Mouse (Mus musculus) ES-Bruce4 (cell line): ENCODE data around the gene 4930404H24Rik. TPM values are rescaled to one million over a fixed set of nuclear protein-coding genes. Genes with fewer than 3 reads are reported as not detected.

Experiments
- H3K27ac ChIP-seq: 2 replicates; pipeline ENCODE4 v1.5.1; 2012; ENCODE audit warnings: low read length, inconsistent platforms; ENCODE audit not compliant: insufficient read depth
- H3K27me3 ChIP-seq: 2 replicates; pipeline ENCODE4 v1.6.1; 2012; ENCODE audit warnings: mild to moderate bottlenecking, low read length, inconsistent platforms; ENCODE audit not compliant: control insufficient read depth, poor library complexity, insufficient read depth, severe bottlenecking
- H3K36me3 ChIP-seq: 2 replicates; pipeline ENCODE4 v1.6.1; 2012; ENCODE audit warnings: inconsistent platforms, mild to moderate bottlenecking, low read length, moderate library complexity; ENCODE audit not compliant: control insufficient read depth, poor library complexity, insufficient read depth, severe bottlenecking
- H3K4me1 ChIP-seq: one replicate; pipeline ENCODE4 v1.8.1; 2011; ENCODE audit warnings: low read length; ENCODE audit not compliant: control insufficient read depth, insufficient read depth
- H3K4me3 ChIP-seq: 2 replicates; pipeline ENCODE4 v1.5.1; 2011; ENCODE audit warnings: low read depth, mild to moderate bottlenecking, low read length
- H3K9ac ChIP-seq: 2 replicates; pipeline ENCODE4 v1.6.1; 2012; ENCODE audit warnings: low read depth, mild to moderate bottlenecking, inconsistent platforms; ENCODE audit not compliant: poor library complexity, severe bottlenecking
- H3K9me3 ChIP-seq: replicated peaks from 2 replicates; pipeline ENCODE4 v1.6.1; 2012; ENCODE audit warnings: mild to moderate bottlenecking, low read length, inconsistent platforms; ENCODE audit not compliant: control insufficient read depth, poor library complexity, insufficient read depth, severe bottlenecking
- CTCF ChIP-seq: IDR thresholded peaks from one replicate; pipeline ENCODE4 v1.8.1; 2011; ENCODE audit warnings: low read depth, low read length
- EP300 ChIP-seq: IDR thresholded peaks from 2 replicates; pipeline ENCODE4 v1.6.1; 2011; ENCODE audit warnings: low read depth, low read length; ENCODE audit not compliant: insufficient read depth
- POLR2A ChIP-seq: IDR thresholded peaks from one replicate; pipeline ENCODE4 v1.8.1; 2011; ENCODE audit warnings: low read length; ENCODE audit not compliant: insufficient read depth
- polyA plus RNA-seq: library from polyadenylated mRNA; stranded (reverse); fragments of >200 nt; gene quantifications from 2 replicates; pipeline ENCODE4 v1.2.4, GENCODE M21; 2011; ENCODE audit warnings: low read depth; ENCODE audit not compliant: missing spikeins, insufficient read depth, insufficient read length

The 4930404H24Rik gene
- polyA plus RNA-seq, 1 experiment, result not detected

DNA sequence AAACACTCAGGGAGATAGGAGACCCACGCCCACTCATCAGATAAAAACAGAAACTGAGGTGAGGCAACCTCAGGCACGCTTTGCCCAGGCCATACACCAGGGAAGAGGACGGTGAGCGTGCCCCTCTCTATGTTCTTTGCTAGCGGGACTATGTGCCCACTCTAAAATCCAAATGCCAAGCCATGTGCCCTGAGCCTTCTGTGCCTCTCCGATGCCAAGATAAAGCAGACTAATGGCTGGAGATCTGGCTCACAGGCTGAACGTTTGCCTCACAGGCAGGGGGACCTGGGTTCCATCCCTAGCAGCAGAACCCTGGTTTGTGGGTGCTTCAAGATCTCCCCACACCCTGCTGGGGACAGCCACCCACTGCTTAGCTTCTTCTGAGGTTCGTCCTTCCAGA is 17.5 kb downstream of the 4930404H24Rik start:
- Histone ChIP-seq H3K27ac (no peak overlapping the region), H3K4me3 (no peak overlapping the region), H3K9me3 (no peaks in the 10 kb centered on the region), H3K27me3 (no peaks in the 10 kb centered on the region), H3K9ac (no peak overlapping the region), H3K4me1 (peaks cover 4% of the 10 kb centered on the region), H3K36me3 (no peaks in the 10 kb centered on the region)
- no peak for TF ChIP-seq CTCF
- TF ChIP-seq POLR2A, result no peak
- no peak for TF ChIP-seq EP300

DNA sequence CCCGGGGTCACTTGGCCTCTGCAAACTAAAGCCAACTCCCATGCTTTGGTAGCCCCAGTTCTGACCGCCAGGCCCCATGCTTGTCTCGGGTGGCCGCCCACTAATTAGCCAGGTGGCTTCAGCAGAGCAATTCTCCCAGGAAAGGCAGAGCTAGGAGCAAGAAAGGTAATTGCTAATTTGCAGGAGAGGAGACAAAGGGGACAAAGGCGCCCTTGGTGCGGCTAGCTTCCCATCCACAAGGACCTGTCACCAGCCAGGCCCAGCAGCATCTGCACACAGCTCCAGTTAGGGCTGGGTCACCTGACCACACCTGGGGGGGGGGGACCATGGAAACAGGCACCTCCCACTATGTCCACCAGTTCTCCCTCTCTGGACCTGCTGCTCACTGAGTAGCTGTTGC is 19.0 kb downstream of the 4930404H24Rik start:
- H3K36me3 ChIP-seq, result no peaks in the 10 kb centered on the region
- TF ChIP-seq CTCF, result no peak
- TF ChIP-seq POLR2A, result no peak
- no peak for TF ChIP-seq EP300
- H3K4me1 ChIP-seq, result peaks cover 4% of the 10 kb centered on the region
- no peak overlapping the region for H3K9ac ChIP-seq
- no peak overlapping the region for H3K4me3 ChIP-seq
- H3K9me3 ChIP-seq, result no peaks in the 10 kb centered on the region
- H3K27me3 ChIP-seq, result no peaks in the 10 kb centered on the region
- H3K27ac ChIP-seq, result no peak overlapping the region

DNA sequence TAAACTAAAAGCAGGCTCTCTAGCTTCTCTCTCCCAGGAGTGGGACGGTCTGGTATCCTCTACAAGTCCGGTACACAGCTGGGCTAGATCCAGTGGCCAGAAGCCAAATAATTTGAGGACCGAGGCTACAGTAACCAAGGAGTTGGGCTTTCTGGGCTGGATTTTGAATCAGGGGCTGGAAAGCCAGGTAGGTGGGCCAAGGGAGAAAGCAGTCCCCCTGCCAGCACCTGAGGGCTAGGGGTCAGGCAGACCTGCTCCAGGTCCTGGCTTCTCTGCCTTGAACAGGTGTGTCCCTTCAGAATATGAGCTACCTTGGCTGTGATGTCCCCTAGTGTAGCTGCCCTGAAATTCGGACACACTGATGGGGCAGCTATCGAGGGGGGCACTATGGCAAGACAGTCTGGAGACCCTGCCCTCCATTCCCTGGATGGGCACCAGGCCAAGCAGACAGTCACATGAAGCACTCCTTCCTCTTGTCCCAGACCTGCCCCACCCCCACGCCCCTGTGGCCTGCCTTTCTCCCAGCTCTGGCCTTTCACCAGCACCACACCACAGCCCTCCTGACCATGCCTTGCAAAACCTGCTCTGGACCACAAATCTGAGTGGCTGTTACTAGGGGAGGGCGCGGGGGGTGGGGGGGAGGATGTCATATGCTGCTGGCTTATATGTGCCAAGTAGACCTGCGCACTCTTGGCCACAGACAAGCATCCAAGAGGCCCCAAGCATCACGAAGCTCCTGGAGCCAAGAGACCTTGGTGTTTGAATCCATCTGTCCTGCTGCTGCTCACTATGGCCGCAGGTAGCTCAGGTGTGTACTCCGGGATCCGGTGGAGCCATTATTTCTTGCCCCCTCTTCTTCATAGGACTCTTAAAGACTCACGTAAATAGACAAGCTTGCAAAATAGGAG is 20.1 kb downstream of the 4930404H24Rik start:
- Histone ChIP-seq H3K4me3 (no peak overlapping the region), H3K4me1 (peaks cover 4% of the 10 kb centered on the region), H3K27me3 (no peaks in the 10 kb centered on the region), H3K27ac (no peak overlapping the region), H3K9ac (no peak overlapping the region), H3K36me3 (no peaks in the 10 kb centered on the region), H3K9me3 (no peaks in the 10 kb centered on the region)
- TF ChIP-seq EP300, result no peak
- no peak for TF ChIP-seq POLR2A
- TF ChIP-seq CTCF, result no peak

DNA sequence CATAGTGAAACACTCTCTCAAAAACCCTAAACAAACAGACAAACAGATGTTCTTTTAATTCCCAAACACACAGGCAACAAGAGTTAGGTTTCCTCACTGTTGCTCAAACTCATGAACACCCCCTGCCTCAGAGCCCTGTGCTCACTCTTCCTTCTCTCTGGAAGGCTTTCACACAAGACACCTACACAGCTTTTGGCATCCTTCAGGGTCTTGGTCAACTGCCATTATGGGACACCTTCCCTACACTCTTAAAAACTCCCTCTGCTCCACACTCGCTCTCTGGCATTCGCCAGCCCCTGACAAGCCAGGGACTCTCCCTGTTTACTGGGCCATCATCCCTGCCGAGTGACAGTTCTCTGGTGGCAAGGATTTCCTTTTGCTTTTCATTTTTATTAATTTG is 21.4 kb downstream of the 4930404H24Rik start:
- Histone ChIP-seq H3K36me3 (no peaks in the 10 kb centered on the region), H3K9ac (no peak overlapping the region), H3K27me3 (no peaks in the 10 kb centered on the region), H3K27ac (no peak overlapping the region), H3K4me1 (peaks cover 4% of the 10 kb centered on the region), H3K4me3 (no peak overlapping the region), H3K9me3 (no peaks in the 10 kb centered on the region)
- TF ChIP-seq EP300 (no peak), CTCF (no peak), POLR2A (no peak)

DNA sequence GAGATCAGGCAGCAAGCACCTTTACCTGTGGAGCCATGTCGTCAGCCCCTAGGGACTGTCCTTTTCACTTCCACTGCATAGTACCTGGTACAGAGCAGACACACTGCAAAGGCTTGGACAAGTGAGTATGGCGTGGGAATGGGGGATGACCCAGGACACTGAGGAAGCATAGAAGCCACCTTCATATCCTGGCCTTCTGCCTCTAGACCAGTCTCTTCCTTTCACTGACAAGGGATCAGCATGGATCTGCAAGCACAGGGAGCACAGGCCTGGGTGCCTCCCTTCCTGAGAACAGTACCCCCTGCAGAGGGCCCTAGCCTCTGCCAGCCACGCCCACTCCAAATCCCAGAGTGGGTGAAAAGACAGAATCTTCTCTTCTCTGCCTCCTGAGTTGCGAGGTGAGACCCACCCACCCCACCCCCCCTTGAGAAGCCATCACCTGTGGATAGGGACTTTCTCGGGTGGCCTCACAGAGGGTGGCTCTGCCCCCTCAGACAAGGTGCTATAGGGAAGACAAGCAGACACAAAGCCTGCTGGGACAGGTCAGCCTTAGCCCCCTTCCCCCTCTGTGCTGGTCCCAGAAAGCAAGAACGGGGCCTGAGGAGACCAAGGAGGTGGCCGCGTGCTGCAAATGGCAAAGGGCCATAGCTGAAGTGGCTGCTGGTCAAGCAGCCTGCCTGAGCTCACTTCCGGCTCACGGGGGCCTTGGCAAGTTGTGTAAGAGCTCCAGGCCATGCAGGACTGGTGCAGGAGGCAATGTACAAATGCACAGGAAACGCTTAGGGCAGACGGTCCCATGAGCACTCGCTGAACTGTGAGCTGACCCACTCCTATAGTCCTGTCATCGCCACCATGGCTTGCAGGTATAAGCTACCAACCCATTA is 22.1 kb downstream of the 4930404H24Rik start:
- Histone ChIP-seq H3K4me3 (no peak overlapping the region), H3K27me3 (no peaks in the 10 kb centered on the region), H3K9ac (no peak overlapping the region), H3K36me3 (no peaks in the 10 kb centered on the region), H3K9me3 (no peaks in the 10 kb centered on the region), H3K27ac (no peak overlapping the region), H3K4me1 (peaks cover 2% of the 10 kb centered on the region)
- TF ChIP-seq POLR2A, result no peak
- TF ChIP-seq EP300, result no peak
- no peak for TF ChIP-seq CTCF
